Mouse (Mus musculus) lung, postnatal 25 days (tissue): Measurements from ENCODE around the gene Foxred1.

Experiments used
- DNase-seq: peaks from one replicate; pipeline ENCODE4 v3.0.0; 2022; ENCODE audit warnings: low spot score

The Foxred1 gene

DNA sequence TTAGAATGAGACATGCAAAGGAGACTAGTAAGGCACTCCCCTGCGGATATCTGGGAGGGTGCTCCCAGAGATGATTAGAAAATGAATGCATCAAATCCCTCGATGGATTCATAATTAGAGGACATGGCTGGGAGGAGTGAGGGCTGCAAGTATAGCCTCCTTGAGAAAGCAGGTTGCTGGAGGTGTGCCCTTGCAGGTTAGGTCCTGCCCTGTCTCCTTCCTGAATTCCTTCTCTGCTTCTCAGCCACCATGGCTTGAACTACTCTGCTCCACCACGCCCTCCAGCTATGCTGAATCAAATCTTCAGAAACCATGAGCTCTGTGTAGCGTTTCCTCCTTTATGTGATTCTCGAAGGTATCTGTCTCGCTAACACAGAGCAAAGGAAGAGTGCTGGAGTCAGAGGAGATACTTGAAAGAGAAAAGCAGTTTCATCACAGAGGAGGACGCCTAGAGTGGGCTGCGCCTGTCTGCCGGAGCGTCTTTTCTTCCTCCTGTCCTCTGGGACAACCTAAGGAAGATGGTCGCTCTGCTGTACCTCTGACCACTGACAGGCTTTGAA is 17.8 kb downstream of the Foxred1 start:
- no peak for DNase-seq

DNA sequence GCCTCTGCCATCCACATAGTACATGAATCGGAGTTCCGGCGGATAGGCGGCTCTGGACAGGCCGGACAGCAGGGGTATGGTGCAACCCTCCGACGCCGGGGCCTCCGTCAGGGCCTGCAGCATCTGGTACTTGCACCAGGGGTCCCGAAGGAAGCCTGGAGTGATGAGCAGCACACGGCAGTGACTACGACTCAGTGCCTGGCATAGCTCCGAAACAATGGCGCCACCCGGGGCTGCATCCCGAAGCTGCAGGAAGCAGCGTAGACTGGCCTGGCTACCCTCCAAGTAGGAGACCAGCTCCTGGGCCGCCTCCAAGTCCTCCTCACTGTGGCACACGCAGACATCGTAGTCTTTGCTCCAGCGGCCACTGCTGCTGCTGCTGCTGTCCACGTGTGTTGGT is 22.2 kb downstream of the Foxred1 start:
- DNase-seq: peak; percentile 43

DNA sequence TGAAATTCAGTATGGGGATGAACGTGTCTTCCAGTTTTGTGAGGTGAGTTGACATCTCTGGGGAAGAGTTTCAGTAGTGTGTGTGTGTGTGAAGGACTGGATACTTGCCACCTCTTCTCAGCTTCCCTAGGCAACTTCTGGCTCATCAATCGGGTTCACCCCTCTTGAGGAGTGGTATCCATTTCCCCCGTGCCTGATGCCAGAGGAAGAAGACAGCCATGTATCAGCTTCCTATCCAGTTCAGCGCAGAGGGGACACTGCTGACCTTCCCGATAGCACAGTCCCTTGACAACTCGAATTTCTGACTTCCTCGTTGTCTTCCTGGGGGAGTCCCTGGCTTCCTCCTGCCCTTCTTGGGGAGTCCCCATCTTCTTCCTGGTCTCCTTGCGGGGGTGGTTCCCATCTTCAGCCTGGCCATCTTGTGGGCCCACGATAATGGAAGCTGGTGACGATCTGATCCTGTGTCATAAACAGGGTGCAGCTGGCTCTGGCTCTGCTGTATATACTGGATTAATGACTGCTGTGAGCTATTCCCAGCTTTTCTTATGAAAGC is 23.4 kb downstream of the Foxred1 start:
- no peak for DNase-seq

DNA sequence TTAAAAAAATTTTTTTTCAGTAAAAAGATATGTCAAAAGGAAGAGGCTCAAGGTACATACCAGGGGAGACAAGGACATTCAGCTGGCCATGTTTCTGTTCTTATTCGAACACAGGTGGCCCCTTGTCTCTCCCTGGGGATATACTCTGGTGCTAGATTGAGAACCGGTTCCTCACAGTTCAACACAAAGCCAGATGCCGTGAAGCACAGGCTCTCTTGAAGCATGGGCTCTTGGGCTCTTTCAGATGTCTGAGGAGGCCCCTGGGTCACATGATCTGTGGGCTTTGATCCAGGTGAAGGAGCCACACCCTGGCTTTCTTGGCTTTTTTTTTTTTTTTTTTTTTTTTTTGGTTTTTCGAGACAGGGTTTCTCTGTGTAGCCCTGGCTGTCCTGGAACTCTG is 24.4 kb downstream of the Foxred1 start:
- no peak for DNase-seq

DNA sequence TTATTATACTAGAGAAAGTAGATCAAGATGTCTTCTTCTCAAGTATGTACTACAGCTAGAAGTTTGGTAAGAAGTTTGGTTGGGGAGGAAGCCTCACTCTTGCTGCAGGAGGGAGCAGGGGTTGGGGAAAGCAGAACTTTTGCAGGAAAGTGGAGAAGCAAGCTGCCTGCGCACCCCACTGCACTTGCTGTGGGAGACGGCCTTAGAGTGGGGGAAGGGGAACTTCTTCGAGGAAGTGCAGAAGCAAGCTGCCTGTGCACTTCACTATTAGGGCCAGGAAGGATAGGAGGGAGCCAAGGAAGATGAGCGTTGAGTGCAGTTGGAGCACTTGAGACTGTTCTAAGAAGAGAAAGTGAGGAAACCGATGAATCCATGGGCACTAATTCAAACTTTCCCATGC is 27.5 kb downstream of the Foxred1 start:
- DNase-seq: no peak

DNA sequence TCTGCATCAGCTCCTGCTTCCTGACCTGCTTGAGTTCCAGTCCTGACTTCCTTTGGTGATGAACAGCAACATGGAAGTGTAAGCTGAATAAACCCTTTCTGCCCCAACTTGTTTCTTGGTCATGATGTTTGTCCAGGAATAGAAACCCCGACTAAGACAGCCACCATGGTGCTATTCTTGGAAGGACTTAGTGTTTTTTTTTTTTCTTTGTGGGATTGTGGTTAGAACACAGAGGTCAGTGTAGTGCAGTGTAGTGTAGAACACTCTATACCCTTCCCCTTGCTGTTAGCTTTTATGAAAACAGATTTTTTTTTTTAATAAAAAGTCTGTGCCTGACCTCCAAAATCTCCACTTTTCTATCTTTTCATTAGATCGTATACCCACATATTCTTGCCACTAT is 28.0 kb downstream of the Foxred1 start:
- DNase-seq: no peak

DNA sequence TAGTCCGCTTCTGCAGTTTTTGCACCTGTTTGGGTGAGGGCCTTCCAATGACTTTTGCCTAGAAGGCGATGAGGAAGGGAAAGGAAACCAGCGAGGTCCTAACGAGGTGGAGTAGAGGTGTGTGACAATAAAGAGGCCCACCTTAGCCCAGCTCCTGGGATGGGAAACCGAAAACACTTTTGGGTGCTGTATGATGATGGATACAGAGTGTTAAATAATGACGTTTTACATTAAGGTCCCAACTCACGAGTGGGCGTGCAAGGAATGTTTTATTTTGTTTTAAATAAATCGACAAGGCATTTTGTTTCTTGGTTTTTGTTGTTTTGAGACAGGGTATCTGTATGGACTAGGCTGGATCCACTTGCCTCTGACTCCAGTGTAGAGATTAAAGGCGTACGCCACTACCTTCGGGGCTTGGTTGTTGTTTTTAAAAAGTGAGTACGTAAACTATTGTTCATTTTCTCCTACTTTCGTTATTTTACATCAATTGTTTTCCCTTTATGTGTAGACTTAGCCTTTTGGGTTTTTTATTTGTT is 34.7 kb downstream of the Foxred1 start:
- DNase-seq: no peak

DNA sequence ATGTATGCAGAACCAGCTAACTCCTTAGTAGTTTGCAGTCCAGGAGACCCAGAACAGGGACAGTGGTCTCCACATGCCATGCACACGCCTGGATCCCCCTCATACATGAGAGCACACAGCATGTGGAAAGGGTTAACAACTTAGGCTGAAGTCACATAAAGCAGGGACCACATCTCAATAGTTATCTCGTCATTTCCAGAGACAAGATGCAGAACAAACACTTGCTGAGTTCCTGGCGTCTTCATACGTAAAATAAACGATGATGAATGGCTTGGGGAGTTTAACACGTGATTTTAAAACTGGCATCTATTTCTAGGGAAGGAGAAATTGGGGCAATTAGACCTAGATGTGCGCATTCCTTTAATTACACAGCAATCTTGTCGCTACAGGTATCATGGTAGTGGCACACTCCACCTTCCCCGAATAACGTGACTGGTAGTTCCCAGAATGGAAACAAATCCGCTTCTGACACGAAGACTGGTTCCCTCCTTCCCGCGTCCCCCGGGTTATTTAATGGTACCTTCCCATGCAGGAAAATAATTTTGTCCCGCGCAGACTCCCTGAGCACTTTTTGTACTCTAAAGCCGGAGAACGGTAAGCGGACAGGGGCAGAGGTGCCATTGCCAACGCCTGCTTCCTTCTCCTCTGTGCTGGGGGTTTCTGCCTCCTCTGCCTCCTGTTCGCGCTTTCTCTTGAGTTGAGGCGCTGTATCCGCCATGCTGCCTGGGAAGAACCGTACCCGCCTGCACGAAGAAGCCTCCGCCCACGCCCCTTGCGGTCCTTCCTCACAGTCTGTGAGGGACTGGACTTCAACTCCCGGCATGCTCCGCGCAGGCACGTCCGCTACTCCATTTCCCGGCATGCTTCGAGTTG is 35.4 kb downstream of the Foxred1 start, which contains the start of gene Dcps:
Gene Dcps (minus strand): TSS at position 811 of the 873 bp plus-strand sequence.
- DNase-seq: peak; percentile 96

DNA sequence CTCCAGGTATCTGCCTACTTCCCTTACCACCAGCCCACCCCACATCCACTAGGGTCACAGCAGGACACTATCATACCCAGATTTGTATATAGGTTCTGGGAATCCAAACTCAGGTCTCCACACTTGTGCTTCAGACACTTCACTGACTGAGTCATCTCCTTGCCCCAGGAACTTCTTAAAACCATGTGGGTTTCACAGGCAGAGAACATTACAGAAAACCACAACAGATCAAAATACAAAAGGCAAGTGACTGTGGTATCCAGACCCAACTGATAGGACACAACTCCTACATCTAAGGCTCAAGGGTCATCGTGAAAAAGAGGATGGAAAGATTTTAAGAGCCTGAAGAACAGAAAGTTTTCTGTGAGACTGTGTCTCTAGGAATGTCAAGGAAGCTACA is 37.5 kb downstream of the Foxred1 start:
- no peak for DNase-seq

DNA sequence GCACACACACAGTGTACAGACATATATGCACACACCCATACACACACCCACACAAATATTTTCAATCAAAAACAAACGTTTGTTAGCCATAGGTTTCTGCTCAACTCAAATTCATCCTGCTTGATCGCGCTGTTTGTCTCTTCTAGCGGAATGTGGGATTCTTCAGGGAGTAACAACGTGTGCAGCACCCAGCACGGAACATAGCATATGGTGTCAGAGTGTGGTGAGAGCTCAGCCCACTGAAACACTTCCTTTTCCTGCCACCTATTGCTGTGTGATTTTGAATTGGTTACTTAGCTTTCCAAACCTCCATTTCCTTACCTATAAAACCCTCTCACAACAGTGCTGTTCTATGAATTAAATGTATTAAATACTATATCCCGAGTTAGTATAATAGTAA is 40.8 kb downstream of the Foxred1 start:
- DNase-seq: no peak

DNA sequence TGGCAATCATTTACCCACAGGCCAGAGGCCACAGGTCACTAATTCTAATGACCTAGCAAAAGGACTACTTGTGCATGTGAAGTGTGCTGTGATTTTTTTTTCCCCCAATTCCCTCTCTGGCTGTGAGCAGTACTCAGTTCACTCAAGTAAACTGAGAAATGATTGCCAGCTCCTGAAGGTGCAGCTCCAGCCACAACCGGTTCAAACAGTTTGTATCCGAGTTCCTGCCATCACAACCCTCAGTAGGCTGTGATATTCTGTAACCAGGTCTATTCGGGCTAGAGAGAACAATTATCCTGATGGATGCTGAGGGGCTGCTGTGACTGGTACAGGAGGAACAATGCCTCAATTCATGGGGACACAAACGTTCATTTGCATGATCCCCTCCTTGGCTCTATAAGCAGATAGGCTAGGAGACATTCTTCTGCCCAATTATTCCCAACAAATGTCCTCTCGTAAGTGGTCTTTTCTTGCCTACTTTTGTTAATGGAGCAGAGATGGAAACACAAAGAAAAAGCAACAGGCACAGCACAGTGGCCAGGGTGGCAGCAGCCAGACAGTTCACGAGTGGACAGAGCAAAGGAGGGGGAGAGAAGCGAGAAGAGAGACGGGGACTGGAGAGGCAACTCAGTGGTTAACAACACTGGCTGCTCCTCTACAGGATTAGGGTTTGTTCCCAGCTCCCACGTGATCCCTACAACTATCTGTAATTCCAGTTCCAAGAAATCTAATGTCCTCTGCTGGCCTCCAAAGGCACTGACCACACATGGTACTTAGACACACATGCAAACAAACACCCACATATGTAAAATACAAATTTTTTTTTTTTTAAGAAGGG is 43.8 kb downstream of the Foxred1 start:
- no peak for DNase-seq

DNA sequence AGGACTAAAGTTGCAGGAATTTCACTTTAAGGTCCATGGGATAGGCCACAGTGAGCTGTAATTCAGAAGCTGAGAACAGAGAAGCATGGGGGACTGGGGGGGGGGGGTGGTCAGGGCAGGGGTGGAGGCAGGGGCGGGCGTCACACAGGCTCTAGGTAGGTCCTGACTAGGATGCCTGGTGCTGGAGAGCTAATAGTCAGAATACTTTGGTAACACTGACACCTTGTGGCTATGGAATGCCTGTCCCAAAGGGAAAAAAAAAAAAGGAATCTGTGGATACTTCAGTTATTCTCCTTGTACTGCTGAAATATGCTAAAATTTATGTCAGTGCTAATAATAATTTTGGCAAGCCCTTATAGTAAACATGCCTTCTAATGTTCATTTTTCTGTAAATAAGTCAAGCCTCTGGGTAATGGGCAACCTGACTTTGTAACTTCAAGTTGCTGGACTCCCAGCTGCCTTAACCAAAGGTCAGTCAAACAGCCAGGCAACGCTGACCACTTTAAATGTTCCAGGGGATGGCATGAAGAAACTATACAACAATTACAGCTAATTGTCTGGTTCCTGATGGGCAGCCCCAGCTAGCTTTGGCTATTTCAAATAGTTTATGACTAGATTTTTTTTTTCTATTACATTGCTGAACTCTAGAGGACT is 44.6 kb downstream of the Foxred1 start:
- peak; percentile 53 for DNase-seq

DNA sequence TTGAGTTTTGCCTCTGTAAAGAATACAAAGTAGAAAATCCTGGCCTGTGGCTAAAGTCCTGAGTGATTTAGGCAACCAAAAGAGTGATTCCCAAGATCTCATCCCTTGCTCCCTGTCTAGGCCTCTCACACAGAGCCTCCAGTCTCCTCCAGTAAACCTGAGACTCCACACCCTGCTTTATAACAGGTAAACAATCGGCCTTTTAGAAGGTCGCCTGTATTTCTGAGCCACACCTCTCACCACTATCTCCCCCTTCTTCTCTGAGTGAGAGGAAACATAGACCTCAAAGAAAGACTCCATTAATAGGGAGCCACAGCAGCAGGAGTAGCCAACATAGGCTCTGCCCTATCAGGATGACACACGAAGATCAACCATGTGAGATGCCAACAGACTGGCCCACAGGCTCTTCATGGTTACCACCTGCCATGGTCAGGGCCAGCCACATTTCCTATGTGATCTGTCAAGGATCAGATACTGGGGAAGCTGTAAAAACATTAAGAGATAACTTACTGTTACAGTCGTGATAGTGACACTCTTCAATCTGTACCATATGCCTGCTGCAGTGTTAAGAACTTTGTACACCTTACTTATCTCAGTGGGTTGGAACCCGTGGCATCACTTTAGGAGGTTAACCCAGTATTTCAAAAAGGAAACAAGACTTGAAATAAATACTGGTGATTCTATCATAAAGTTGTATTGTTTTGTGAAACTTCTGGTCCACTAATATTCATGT is 46.5 kb downstream of the Foxred1 start:
- no peak for DNase-seq

DNA sequence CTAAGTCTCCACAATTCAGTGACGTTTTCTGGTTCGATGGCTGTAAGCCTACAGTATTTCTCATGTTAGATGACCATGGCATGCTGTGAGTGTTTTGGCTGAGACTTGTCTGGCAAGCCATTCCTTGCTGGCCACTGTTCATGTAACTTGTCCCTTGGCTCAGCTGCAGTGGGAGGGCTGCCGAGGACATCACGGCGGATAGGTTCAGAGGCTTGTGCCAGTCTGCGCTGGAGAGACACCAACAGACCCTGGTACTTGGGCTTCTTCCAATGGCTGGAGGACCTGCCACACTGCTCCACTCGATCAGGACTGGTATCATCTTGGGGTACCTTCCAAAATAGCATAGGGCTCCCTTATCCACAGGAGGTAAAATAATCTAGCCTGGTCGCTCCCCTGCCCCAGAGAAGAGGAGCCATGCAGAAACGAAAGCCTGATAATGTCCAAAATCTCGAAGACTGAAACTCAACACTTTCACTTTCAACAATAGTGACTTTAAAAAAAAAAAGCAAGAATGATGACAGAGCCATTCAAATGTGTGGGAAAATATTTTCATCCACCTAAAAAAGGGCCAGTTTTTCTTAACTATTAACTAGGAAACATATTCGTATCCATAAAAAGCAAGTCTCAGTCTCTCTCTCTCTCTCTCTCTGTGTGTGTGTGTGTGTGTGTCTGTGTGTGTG is 47.7 kb downstream of the Foxred1 start:
- DNase-seq: peak; percentile 31

DNA sequence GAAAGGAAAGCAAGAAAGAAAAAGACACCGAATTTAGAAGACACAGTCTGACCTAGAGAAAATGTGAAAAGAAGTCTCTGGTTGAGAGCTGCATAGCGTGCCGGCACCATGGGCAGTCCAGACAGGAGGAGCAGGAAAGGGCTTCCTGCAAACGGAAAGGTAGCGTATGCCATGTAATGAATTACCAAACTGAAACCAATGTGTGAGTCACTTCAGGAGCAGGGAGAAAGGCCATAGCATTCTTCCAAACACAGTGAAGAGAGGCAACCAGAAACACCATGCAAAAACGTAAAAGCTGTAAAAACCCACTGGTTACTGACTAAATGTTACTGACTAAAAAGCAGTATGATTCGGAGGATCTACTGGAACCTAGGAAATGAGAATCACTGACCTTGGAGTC is 49.1 kb downstream of the Foxred1 start:
- no peak for DNase-seq

DNA sequence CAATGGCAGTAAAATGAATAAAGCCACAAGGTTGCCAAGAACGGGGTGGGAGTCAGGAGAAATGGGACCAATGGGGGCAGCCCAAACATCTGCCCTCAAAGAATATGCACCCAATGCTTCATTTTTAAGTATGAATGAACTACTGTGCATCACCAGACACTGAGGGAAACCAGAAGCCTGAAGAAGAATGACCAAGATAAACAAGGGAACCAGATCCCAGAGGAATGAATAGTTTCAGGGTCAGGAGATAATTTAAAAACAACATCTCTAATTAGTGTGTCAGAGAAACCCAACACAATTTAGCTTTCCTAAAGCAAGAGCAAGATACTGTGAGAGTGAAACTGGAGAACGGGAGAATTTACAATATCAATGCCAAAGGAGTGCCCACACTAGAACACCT is 50.2 kb downstream of the Foxred1 start:
- no peak for DNase-seq

DNA sequence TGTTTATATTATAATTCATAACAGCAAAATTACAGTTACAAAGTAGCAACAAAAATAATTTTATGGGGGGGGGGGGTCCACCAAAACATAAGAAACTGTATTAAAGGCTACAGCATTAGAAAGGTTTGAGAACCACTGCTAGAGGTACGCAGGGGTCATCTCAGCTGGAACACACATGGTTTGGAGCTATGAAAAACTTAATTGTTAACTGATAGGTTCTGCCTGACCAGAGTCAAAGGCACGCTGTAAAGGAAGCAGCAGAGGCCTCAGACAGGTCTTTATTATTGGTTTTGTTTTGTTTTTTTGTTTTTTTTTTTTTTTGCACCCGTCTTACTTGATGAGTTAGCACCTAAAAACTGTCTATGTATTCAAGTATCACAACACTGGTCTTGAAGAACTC is 52.4 kb downstream of the Foxred1 start:
- no peak for DNase-seq

DNA sequence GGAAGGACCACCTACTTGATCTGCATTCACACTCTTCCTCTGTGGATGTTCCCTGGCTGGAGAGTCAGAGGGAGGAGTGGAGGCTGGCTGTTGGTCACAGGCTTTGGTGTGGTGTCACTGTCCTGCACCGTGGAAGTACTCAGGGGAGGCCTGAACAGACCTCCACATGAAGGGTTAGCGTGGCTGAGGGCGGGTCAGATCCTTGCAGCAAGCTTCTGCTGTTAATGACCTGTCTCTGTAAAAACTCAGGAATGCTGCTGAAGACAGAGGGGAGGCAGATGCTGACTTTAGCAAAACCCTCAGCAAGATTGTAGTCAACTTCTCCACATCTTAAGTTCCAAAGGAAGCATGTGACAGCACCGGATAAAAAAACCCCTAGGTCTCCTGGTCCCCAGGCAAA is 54.0 kb downstream of the Foxred1 start:
- no peak for DNase-seq

DNA sequence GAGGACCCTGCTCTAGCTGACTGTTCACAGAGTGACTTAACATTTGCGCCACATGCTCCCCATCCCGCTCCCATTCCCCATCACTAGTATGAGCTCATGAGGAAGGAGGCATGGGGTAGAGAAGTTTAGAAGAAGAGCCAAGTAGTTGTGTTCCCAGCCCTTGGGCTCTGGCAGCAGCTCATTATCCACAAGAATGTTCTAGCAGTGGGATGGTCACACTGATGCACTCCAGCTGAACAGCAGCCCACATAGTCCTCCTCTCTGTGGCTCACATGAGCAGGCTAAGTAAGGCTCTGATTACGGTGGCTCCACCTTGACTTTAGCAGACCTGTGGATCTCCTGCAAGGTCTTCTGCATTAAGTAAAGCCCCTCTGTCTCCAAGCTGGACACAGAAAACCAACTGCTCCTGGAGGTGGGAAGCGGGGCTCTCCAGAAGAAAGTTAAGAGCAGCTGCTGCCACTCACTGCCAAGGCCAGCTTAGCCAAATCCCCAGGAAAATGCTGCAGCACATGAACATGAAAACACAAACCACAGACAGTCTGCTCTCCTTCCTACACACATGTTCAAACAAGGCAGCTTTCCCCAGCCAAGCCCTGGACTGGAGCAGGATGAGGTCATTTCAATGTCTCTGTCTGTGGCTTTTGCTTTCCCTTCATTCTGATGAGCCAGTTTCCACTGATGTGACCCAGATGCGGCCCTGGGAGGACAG is 54.7 kb downstream of the Foxred1 start:
- peak; percentile 34 for DNase-seq
